Mouse (Mus musculus): Measurements from ENCODE around the gene Pip4k2c.

Gene Pip4k2c

DNA sequence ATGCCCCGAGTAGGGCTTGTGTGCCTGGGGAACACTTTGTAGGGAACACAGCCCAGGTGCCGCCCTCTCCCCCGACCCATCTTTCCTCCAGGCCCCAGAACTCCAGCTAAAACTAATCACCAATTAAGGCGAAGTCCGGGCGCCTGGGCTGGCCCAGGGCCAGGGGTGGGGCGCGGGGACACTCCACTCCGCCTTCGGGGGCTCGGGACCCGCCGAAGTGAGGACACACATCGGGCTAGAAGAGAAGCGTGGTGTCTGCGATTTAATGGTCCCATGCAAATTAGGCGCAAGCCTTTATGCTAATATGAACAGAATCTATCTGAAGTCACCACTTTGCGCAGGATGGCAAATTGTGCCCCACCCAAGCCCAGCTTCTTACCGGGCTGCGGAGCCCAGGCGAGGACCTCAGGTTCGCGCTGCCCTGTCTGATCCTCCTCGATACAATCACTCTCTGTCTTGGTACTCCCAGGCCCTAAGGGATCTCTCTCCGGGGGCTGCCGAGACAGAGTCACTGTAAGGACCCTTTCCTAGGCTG, 22.2 kb downstream of the Pip4k2c start:
- no peak for DNase-seq (ENCODE audit: low spot score)

DNA sequence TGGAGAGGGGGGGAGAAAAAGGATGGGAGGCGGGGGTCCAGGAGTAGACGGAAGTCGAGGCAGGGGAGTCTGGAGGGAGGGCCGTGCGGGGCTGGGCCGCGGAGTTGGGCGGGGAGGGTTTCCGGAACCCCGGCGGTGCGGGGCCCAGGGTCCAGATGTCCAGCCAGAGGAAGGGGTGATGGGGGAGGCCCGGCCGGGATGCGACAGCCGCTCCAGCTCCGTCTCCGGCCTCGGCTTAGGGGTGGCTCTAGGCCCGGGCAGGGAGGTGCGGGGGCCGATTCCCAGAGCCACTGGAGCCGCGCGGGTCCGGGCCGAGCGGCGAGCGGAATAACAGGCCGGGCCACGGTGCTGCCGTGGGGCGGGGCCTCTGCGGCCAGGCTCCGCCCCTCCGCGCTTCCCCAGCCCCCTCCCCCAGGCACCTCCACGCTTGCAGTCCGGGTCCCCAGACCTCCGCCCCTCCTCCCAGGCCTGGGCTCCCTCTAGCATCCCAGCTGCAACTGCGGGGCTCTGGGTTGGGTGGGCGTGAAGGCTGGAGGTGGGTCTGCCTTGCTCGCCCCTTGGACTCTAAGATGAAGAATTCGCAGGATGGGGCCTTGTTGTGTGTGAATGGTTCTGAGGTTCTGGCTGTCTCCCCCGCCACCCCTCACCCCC, 22.8 kb downstream of the Pip4k2c start:
- DNase-seq (ENCODE audit: low spot score) = no peak

DNA sequence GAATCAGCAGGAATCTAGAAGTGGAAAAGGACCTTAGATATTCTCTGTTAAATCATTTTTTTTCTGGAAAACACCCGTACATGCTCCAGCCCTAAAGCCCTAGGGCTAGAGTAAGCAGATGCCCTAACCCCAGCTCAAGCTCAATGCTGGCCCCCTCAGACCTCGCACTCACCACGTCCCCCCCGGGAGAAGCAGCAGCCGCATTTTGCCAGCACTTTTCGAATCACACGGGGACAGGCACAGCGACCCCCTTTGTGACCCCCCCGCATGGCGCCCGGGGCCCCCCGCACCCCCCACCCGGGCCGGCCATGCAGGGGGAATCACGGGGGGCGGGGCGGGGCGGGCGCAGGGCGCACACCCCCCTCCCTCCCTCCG, 23.3 kb downstream of the Pip4k2c start:
- DNase-seq (ENCODE audit: low spot score) = no peak

DNA sequence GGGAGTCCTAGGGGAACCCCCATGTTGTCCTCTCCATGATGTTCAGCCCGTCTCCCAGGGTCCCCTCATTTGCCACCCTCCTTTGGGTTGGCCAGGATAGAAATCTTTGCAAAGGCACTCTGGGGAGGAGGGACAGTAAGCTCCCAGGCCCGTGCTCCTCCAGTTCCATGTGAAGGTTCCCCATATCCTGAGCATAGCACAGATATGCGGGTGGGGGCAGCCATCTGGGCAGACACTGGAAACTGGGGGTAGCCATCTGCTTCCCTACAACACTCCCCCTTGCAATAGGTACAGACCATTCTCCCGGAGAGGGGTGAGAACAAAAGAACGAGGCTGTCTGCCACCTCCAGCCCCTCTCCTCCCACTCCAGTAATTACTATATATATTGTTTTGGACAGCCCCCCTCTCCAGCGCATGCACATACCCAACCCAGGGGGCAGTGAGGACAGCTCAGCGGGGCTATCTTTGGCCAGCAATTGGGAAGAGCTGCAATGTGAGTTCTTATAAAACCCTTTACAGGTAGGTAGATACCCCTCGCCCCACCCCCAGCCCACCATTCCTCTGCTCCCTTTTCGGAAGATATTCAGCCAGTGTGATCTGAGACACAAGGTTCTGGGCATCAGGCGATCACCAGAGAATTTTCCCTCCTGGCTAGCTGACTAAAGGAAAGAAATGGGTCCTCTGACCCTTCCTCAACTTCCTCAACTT, 23.9 kb downstream of the Pip4k2c start:
- DNase-seq (ENCODE audit: low spot score) = no peak

DNA sequence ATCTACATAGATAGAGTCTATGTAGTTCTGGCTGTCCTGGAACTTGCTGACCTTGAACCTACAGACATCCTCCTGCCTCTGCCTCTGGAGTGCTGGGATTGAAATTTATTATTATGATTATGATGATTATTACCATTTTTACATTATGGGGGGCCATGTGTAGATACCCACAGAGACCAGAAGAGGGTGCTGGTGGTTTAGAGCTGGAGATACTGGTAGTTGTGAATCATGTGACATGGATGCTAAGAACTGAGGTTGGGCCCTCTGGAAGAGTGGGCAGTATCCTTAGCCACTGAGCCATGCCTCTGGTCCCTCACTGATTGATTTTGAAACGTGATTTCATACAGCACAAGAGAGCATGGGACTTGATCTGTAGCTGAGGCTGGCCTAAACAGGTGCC, 24.9 kb downstream of the Pip4k2c start:
- no peak for DNase-seq (ENCODE audit: low spot score)

DNA sequence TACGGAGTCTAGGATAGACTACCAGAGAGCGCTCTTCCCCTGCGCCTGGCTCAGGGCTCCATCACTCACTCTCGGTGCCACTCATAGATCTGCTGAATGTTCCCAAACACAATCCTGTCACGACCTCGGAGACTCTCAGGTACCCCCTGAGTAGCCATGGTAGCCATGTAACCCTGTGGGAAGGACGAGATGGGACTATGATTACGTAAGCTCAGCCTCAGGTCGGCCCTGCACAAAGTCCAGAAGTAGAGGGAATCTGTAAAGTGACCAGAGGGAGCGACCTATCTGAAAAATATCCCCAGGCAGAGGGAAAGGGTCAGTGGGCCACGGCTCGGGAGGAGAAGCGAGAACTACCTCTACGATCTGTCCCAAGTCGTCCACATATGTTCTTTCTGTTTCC, 25.9 kb downstream of the Pip4k2c start:
- DNase-seq (ENCODE audit: low spot score) = no peak

DNA sequence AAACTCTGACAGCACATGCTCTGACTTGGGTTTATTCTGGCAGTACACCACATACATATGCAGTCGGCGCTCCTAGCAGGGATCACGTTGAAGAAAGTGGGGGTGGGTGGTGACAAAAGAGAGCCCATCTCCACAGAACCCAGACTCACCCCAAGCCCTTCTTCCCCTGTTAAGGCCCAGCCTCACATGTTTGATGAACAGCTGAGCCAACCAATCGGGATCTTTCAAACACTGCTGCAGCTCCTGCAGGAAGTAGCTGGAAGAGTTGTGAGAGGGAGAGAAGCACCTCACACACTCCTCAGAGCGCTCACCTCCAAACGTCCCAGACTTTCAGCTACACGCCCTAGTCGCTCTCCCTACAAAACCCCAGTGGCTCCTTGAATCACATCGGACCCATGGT, 26.3 kb downstream of the Pip4k2c start:
- DNase-seq (ENCODE audit: low spot score) = no peak

DNA sequence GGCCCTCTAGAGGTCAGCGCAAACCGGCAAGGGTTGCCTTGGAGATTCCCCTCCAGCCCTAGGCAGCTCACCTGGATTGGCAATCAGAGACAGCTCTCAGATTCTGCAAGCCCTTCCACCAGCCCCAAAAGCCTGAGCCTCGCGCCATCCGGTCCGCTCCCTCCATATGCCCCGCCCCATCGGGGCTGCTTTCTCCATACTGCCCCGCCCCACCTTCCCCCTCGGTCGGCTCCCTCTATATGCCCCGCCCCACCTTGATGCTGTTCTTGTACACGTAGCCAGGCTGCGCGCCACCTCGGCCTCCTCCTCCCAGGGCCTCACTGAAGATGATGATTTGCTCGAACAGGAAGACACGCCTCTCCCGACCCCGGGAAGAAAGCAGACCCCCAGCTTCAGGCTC, 27.6 kb downstream of the Pip4k2c start:
- DNase-seq (ENCODE audit: low spot score) = no peak

DNA sequence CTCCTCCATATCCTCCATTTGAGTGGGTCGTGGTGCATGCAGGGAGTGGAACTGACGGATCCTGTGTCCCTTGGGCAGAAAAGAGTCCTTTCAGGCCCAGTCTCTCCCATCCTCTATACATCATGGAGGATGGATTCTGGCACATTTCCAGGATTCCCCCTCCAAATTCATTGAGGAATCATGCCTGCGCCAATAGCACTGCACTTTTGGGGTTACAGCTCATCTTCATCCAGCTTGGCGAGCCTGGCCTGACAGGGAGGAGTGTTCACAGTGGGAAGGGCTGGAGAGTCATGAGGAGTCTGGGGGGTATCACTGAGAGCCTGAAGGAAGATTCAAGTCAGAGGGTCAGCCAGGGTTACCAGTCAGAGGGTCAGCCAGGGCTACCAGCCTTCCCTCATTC, 28.8 kb downstream of the Pip4k2c start:
- DNase-seq (ENCODE audit: low spot score) = no peak

DNA sequence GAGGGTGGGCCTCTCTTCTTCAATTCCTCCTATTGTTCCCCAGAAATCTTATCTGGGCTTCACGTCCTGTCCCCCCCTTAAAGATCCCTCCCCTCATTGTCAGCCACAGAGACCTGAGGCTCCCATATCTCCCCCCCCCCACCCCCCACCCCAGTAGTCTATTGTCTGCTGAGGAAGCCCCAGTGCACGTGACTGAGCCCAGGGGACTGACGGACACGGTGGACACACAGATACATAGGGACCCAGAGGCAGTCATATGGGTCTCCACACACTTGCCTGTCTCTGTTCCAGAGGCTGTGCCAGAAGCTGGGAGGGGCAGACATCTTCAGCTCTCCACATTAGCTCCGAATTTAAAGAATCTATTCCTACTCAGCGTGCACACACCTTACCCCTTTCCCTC, 29.8 kb downstream of the Pip4k2c start:
- no peak for DNase-seq (ENCODE audit: low spot score)

DNA sequence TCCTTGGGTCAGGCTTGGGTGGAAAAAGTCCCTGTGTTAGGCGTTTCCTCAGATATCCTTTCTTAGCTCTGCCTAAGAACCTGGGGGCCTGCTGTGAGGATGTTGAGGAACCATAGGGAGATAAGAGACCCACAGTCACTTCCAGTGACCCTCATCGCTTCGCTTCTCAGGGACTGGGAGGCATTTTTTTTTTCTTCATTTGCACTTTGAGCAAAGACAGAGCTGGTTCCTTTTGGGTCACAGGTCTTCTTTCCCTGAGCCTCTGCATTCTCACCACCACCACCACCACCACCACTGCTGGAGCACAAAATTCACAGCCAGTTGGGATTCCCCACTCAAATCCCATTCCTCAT, 30.7 kb downstream of the Pip4k2c start:
- no peak for DNase-seq (ENCODE audit: low spot score)

DNA sequence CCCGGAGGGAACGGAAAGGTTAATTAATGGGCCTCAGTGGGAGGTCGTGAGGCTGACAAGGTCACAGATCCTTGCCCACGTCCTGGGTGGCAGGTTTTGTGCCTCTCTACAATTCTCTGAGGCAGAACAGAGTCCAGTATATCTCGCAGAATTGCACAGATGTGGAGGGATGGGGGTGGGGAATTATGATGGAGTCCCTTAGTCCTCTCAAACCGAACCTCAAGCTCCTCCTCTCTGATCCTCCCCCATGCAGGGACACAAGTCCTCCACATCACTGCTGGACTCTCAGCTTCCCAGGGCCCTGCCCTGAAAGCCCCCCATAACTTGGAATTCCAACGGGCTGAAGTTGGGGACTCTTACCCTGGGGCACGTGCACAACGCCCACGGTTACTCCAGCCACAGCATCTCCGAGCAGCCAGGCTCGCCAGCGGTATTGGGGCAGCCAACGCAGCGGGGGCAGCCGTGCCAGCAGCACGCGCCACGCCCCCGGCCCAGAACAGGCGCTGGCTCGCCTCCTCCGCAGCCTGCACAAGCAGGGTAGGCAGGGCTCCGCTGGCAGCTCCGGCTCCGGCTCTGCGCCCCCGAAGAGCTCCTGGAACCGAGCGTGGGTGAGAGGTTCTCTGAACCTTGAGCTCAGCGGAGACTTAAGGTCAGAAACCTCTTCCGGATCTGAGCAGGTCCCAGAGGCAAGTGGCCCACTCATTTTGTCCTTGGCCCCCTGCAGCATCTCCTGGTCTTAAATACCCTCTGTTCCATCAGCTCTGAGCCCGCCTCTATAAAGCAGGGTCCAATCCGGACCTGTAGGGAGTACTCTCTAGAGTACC, 31.3 kb downstream of the Pip4k2c start, which contains the start of gene Slc26a10:
Gene Slc26a10 (minus strand): TSS at position 775 of the 824 bp plus-strand sequence.
- no peak for DNase-seq (ENCODE audit: low spot score)

DNA sequence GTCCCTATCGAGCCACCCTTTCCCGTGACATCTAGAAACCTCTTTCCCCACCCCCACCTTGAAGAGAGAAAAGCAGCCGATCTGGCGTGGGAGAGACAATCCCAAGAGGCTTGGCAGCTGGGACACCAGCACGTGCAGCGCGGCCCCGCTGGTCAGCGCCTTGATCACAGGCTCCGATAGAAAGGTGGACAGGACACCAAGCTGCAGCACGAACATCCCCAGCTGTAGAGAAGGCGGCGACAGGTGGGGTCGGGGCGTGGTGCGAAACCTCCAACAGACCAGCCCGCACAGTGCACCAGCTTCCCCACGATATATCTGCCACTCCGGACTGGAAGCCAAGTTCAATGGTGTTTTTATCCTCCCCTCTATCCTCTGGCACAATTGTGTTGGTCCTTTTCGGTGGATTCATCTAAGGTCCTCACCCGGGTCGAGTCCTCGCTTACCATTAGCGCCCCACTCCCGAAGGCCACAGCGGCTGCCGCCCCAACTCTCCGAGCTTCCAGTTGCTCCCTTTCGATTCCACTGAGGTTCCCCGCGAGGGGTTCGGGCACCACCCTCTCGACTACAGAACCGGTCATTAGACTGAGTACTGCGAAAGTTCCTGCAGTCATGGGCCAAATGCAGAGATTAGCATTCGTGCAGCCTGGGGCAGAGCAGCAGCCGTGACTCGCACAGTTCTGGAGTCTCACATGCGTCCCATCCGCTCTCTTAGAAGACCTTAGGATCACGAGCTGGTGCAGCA, 32.9 kb downstream of the Pip4k2c start:
- DNase-seq (ENCODE audit: low spot score) = no peak

DNA sequence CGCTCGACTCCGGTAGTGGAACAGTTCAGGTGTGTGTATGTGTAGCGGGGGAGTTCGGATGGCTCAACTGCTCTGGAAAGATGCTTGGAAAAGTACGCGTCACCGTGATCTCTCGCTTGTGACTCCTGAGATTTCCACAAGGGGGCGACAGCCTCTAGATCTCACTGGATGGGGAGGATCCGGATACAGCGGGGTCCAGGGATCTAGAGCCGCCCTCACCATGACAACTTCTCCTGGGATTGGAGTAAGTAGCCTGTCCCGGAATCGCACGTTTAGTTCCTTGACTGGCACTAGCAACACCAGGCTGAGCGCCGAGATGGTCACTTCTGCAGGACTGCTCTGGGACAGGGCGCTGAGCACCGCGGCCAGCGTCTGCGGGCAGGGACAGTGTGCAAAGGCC, 33.7 kb downstream of the Pip4k2c start:
- DNase-seq (ENCODE audit: low spot score) = no peak

DNA sequence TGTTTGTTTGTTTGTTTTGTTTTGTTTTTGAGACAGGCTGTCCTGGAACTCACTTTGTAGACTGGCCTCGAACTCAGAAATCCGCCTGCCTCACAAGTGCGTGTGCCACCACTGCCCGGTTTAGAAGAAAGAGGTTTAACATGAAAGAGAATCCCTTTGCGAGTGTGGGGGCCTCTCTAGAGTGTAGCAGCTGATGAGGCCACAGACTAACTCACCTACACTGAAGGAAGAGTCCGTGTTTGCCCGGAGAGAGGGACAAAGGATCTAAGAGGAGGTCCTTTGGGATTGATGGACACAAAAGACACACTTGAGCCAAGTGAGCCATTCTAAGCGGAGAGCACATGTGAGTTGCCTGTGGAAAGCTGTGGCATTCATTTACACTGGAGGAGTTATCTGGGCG, 34.1 kb downstream of the Pip4k2c start:
- no peak for DNase-seq (ENCODE audit: low spot score)

DNA sequence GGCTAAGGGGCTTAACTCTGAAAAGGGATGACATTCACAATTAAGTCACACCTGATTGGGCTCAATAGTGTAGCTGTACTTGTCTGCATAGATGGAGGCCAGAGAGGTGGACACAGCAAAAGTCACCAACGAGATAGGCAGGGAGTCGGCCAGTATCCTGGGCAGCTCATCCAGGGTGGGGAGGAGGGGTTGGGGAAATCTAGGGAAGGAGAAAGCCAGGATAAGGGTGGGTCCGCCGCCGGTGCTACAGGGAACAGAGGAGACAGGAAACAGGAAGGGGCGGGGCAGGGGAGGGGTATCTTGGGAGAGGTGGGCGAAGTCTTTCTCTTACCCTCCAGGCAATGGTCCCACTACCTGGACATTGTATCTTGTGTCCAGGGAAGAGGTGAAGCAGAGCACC, 34.6 kb downstream of the Pip4k2c start:
- DNase-seq (ENCODE audit: low spot score) = no peak

DNA sequence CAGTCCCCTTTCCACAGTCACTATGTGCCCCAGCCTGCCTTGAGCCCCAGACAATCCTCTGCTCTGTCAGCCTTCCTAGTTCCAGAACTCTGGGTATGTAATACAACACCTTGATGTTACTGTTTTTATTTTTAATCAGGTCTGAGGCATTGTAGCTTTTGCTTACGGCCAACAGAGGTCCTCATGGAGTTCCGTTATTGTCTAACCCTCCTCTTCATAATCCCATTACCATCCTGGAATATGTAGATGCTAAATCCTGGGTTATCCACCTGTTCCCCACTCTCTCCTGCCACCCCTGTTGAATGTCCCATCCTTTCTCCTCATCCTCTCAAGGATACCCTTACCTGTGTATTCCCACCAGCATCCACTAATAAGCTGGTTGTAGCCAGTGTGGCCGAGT, 35.2 kb downstream of the Pip4k2c start:
- DNase-seq (ENCODE audit: low spot score) = no peak

DNA sequence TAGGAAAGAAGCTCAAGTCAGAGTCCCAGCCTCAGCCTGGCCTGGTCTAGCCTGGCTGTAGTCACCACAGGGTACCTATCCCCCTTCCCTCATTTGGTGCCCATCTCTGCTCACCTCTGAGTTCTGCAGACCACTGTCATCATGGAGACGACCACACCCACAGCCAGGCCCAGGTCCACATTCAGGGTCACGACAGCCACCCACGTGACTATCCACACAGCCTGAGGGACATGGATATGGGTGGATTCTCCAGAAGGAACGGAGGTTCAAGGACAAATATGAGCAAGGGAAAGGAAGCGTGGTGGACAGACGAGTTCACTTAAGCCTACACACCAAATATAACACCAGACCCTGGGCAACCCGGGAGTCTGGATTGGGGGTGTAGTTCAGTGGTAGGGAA, 37.2 kb downstream of the Pip4k2c start:
- DNase-seq (ENCODE audit: low spot score) = no peak

DNA sequence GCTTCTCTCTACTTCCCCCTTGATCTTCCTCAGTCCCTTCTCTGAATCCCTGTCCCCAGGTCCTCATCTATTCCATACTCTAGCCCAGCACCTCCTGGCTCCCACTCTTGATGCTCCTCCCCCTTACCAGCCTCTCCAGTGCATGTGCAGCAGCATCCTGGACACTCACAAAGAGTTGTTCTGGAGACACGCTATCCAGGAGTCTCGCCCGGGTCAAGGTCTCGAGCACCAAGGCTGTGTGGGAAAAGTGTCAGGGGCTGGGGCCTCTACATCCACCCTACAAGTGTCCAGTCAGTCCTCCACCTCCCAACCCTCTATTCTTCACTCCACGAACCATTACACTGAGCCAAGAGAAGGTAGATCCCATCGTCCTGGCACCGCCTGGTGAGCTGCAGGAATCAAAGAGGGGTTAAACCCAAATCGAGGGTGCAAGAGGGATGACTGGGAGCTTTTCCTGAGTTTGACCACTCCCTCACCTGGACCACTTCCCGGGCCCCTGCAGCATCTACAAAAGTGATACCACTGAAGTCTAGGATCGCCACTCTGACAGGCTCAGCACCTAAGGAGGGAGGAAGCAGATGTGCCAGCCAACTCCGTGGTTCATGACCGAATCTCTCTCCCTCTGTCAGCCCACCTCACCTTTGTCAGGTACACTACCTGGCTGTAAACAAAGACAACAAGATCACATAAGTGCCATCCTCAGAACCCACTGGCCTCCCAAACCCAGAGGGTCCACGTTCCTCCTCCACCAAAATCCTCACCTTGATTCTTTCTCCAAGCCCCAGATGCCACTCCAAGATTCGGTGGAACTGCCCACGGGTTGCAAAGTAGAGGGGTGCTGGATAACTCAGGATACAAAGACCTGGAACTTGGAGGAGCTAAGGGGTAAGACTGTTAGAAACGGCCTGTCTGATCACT, 38.0 kb downstream of the Pip4k2c start:
- DNase-seq (ENCODE audit: low spot score) = no peak

DNA sequence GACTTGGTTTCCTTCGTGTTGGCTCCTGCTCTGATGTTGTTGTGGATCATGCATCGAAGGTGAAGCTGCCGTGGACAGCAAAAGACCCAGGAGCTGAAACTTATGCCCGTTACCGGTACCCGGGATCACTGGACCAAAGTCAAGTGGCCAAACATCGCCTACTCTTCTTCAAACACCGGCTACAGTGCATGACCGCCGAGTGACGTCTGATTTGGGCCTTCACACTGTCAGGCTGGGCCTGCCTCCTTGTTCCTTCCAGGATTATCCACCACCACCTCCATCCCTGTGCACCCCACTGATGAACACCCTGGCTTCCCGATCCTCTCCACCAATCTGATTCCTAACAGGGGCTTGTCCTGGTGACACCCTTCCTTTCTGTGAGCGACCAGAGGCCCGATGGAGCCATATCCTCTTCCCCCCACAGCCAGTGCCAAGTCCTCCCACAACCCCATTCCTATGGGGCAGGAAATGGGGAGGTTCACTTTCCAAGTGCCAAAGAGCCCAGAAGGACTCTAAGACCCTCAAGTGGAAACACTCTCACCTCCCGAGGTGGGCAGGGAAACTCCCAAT, 39.7 kb downstream of the Pip4k2c start:
- no peak for DNase-seq (ENCODE audit: low spot score)

DNA sequence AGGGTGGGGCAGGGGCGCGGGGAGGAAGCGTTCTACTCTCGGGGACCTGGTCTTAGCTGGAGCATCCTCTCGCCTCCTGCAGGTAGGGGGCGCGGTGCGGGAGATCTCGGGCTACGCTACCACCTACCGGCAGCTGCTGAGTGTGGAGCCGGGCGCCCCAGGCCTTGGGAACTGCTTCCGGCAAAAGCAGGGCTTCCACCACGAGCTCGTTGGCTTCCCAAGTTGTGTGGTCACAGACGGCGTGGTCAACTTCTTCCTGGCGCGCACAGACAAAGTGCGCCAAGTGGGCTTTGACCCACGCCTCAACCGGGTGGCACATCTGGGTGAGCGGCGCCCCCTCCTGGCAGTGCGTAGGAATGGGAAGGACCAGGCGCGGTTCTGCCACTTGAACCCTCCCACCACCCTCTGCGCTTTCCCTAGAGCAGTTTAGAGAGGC, 40.5 kb downstream of the Pip4k2c start:
- DNase-seq (ENCODE audit: low spot score) = peak; percentile 54
